Mouse (Mus musculus) hindbrain, embryonic 10.5 days (tissue): Measurements from ENCODE around the gene Tab1. TPM values are rescaled to one million over a fixed set of nuclear protein-coding genes. Genes with fewer than 3 reads are reported as not detected.

Experiments
- DNase-seq: peaks from one replicate; pipeline ENCODE4 v3.0.0-alpha.2; 2017; ENCODE audit warnings: low spot score
- H3K27ac ChIP-seq: fragments of 300-500 bp; sonication (generic); 2 replicates; pipeline ENCODE4 v1.5.1; 2016; ENCODE audit warnings: mild to moderate bottlenecking, moderate library complexity
- H3K27me3 ChIP-seq: fragments of 300-500 bp; sonication (generic); 2 replicates; pipeline ENCODE4 v1.6.1; 2016; ENCODE audit warnings: mild to moderate bottlenecking; ENCODE audit not compliant: poor library complexity, insufficient read depth, severe bottlenecking
- H3K36me3 ChIP-seq: fragments of 300-500 bp; sonication (generic); 2 replicates; pipeline ENCODE4 v1.6.1; 2016; ENCODE audit warnings: mild to moderate bottlenecking, moderate library complexity
- H3K4me1 ChIP-seq: fragments of 300-500 bp; sonication (generic); replicated peaks from 2 replicates; pipeline ENCODE4 v1.6.1; 2016; ENCODE audit warnings: mild to moderate bottlenecking
- H3K4me3 ChIP-seq: fragments of 300-500 bp; sonication (generic); 2 replicates; pipeline ENCODE4 v1.5.1; 2016; ENCODE audit warnings: mild to moderate bottlenecking, moderate library complexity
- H3K9me3 ChIP-seq: fragments of 300-500 bp; sonication (generic); 2 replicates; pipeline ENCODE4 v1.6.1; 2016; ENCODE audit warnings: mild to moderate bottlenecking, moderate library complexity
- WGBS: fragments of 180-500 bp; shearing (Covaris S2); methylation state at CpG from one replicate; pipeline ENCODE4 v1.1.7; 2016; 5-methylcytosine and 5-hydroxymethylcytosine counted together
- polyA plus RNA-seq: library from polyadenylated mRNA; unstranded; fragments of >200 nt; fragmentation: Nextera tagmentation; extraction: Ambion mirVana; gene quantifications from 2 replicates; pipeline ENCODE4 v1.2.1, GENCODE M21; 2016

Gene Tab1
- polyA plus RNA-seq, 1 experiment from 2014 or later, result 42.8 TPM

DNA sequence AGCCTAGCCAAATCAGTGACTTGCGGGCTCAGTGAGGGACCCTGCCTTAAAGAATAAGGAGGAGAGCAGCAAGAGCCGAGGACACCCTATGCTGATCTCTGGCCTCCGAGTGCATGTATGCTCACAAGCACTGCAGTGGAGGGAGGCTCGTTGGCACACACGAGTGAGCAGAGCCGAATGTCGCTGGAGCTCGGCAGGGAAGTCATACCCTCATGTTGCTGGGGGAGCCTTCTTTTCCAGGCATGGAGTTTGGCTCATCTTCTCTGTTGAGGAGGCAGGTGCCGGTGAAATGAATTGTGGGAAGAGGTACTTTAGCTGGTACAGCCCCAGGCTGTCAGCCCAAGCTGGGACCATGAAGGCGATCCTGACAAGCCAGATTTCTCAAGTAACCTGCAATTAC, 36.5 kb upstream of the Tab1 start:
- H3K4me1 ChIP-seq, result peaks cover 48% of the 10 kb centered on the region
- H3K9me3 ChIP-seq, result no peaks in the 10 kb centered on the region
- H3K36me3 ChIP-seq, result no peaks in the 10 kb centered on the region
- WGBS, result 67% methylated on average over 10 of the region's 10 CpGs
- DNase-seq, result no peak
- H3K27me3 ChIP-seq, result peaks cover 71% of the 10 kb centered on the region
- no peak overlapping the region for H3K27ac ChIP-seq
- no peak overlapping the region for H3K4me3 ChIP-seq

DNA sequence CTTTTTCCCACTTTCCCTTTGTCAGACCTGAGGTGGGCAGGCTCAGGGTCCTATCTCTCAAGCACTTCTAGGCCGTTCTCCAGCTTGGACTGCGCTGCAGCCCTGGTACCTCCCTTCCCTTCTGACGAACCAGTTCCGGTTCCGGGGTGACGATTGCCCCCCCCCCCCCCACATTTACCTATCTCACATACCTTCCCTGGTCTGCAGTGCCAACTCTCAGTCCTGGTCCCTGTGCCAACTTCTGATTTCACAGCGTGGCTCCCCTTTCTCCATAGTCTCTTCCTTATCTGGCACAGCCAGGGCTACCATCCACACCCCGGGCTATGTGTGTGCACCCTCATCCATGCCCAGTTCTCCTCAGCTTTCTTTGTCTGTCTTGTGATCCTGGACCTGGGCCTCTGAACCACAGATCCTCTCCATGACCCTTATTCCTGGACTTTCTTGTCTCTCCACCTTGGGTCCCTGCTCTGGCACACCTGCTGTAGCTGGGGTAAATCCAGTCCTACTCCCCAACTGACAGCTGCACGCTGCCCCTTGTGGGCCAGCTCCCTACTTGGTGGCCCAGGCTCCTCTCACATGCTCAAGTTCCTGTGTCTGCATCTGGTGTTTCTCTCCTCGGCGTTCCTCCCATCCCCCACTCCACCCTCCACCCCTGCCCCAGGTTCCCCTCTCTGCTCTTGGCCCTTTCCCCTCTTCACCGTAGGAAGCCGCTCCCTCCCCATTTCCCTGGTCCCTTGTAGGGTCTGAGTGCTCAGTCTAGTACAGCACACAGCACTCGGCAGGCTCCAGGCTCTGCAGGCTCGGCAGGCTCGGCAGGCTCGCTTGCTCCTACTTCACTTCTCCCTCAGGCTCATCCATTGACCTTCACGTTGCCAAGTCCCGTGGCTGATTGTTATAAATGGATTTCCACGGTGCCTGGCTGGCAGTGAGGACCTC, 35.7 kb upstream of the Tab1 start:
- H3K36me3 ChIP-seq, result no peaks in the 10 kb centered on the region
- H3K4me3 ChIP-seq, result peak overlapping the region; percentile 24; the same call in 1 of the 2 replicates
- peaks cover 63% of the 10 kb centered on the region for H3K27me3 ChIP-seq

DNA sequence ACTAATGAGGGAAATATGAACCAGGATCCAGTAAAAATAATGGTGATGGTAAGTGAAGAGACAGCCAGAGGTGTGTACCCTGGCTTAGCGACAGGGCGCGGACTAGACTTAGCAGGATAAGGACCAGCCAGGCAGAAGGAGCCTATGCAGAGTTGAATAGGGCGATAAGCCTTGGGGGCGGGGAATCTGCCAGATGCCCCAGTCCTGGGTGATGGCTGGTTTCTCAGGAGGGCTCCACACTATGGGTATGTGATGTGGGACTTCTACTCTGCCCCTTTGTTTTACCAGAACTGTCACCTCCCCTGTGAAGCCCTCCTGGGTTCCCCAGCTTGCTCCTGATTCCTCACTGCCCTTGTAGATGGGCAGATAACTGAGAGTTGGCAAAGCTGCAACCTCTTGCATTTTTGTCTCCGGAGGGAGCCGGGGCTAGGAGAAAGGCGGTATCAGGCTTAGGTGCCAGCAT, 34.9 kb upstream of the Tab1 start:
- H3K9me3 ChIP-seq, result no peaks in the 10 kb centered on the region
- no peak for DNase-seq
- WGBS, result 31% methylated on average over 8 of the region's 8 CpGs
- H3K36me3 ChIP-seq, result no peaks in the 10 kb centered on the region
- peaks cover 55% of the 10 kb centered on the region for H3K27me3 ChIP-seq
- H3K27ac ChIP-seq, result no peak overlapping the region
- H3K4me1 ChIP-seq, result peaks cover 33% of the 10 kb centered on the region
- no peak overlapping the region for H3K4me3 ChIP-seq

More for the DNA sequence above, 35.7 kb upstream of the Tab1 start:
- no peaks in the 10 kb centered on the region for H3K9me3 ChIP-seq
- peaks cover 40% of the 10 kb centered on the region for H3K4me1 ChIP-seq
- whole genome bisulfite sequencing, result 25% methylated on average over 20 of the region's 20 CpGs
- H3K27ac ChIP-seq, result peak overlapping the region; percentile 62
- DNase-seq, result peak; percentile 61

DNA sequence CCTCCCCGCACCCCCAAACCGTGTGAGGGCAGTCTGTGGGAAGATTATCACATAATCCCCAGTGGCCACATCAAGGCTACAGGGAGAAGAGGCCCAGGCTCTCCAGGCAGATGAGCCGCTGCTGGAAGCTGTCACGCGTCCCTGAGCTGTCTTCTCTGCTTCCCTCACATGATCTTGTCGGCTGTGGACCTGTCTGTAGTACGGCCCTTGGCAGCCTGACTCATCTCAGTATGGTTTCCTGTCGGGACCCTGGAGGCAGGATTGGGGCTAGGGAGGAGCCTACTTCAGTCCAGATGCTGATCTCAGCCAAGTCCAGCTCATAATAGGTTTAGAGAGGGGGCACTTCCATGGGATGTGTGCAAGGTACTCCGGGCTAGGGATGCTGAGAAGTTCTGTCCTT, 34.1 kb upstream of the Tab1 start:
- Histone ChIP-seq H3K4me3 (no peak overlapping the region), H3K36me3 (no peaks in the 10 kb centered on the region), H3K27ac (0 out of 2 replicates have a peak overlapping the region, but pooled peaks have one; percentile 14), H3K9me3 (no peaks in the 10 kb centered on the region), H3K27me3 (peaks cover 47% of the 10 kb centered on the region), H3K4me1 (peaks cover 33% of the 10 kb centered on the region)
- 57% methylated on average over 9 of the region's 9 CpGs for WGBS
- DNase-seq, result no peak

DNA sequence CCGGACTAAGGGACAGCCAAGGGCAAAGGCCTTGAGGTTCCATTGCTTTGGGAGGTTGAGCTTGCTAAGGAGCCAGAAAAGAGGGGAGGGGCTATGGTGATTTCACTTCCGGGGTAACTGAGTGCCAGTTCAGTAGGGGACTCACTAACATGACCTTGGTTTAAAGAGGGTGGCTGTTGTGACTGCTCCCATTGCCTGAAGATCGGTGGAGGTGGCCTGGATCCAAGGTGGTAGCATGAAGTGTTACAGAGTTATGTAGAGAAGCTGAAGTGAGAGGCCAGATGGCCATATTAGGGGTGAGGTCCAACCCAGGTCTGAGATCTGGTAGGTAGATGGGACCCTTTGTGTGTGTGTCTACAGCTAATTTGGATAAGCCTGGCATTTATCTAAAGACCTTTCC, 33.5 kb upstream of the Tab1 start:
- Histone ChIP-seq H3K4me3 (no peak overlapping the region), H3K27me3 (peaks cover 42% of the 10 kb centered on the region)

DNA sequence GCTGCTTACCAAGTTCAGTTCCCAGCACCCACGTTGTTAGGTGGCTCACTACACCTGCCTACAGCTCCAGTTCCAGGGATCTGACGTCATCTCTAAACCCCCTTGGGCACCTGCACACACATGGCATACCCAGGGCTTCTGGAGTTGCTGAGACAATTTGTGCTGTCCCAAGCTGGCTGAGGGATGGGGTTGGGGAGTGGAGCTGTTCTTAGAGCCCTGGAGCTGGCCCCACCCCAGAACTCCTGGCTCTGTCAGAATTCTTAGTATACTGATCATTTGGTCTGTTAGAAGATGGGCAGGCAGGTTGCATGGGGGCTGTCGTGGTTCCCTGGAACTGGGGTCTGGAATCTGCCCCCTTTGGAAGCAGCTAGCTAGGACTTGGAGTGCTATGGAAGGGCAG, 32.7 kb upstream of the Tab1 start:
- H3K4me1 ChIP-seq, result peaks cover 33% of the 10 kb centered on the region
- H3K27ac ChIP-seq, result no peak overlapping the region
- H3K36me3 ChIP-seq, result no peaks in the 10 kb centered on the region
- no peaks in the 10 kb centered on the region for H3K9me3 ChIP-seq
- WGBS, result 86% methylated on average over 3 of the region's 3 CpGs
- peaks cover 42% of the 10 kb centered on the region for H3K27me3 ChIP-seq
- no peak overlapping the region for H3K4me3 ChIP-seq
- no peak for DNase-seq

More for the DNA sequence above, 33.5 kb upstream of the Tab1 start:
- 78% methylated on average over 3 of the region's 3 CpGs for WGBS
- Histone ChIP-seq H3K9me3 (no peaks in the 10 kb centered on the region), H3K36me3 (no peaks in the 10 kb centered on the region), H3K4me1 (peaks cover 33% of the 10 kb centered on the region), H3K27ac (no peak overlapping the region)
- no peak for DNase-seq

DNA sequence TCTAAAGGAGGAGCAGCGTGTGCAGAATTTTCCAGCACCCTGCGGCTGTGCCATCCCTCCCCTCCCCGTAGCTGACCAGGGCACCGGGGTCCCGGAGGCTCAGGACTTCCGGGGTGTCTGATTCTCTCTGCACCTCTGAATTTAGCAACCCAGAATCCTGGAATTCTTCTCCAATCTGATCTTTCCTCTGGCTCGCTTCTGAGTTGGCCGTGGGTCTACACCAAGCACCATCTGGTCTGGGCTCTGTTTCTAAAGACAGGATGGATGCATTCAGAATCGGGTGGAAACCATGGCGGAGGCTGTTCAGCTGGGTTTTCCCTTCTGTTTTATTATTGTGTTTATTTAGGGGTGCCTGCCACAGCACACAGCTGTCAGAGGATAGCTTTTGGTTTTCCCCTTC, 32.1 kb upstream of the Tab1 start:
- WGBS, result 90% methylated on average over 10 of the region's 10 CpGs
- no peaks in the 10 kb centered on the region for H3K9me3 ChIP-seq
- no peak for DNase-seq
- H3K4me3 ChIP-seq, result no peak overlapping the region
- H3K4me1 ChIP-seq, result peaks cover 33% of the 10 kb centered on the region
- no peaks in the 10 kb centered on the region for H3K36me3 ChIP-seq
- H3K27me3 ChIP-seq, result peaks cover 37% of the 10 kb centered on the region
- H3K27ac ChIP-seq, result no peak overlapping the region

DNA sequence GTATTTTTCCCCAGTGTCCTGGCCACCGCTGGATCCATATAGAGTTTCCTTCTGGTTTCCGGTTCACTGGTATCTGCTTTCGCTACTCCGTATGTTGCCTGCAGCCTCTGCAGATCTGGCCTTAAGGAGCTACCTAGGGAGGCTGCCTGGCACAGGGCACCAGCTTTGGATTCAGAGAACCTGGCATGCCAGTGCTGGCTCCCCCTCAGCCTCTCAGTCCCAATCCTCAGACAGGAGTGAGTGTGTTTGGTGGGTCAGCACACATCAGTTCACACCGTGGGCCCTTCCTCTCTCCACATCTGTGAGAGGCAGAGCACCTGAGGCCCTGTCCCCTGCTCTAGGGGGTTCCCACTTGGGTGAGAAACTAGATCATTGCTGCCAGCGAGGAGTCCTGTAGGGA, 31.4 kb upstream of the Tab1 start:
- no peaks in the 10 kb centered on the region for H3K9me3 ChIP-seq
- WGBS, result 77% methylated on average over 6 of the region's 6 CpGs
- DNase-seq, result no peak

DNA sequence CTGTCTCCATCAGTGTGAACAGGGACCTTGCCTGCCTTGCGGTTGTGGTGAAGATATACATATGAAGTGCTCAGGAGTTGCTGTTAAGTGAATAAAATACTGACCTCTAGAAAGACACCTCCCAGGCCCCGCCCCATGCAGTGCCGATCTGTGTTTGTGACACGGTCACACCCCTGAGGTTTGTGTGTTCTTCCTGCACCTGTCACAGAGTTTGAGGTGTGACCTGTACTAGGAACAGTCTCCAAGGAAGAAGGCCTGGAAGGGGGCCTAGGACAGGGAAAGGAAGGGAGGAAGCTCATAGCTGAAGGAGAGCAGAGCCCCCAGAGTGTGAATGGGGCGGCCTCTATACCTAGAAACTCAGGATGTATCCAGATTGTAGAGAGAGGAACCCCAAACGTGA, 30.4 kb upstream of the Tab1 start:
- DNase-seq, result no peak
- Histone ChIP-seq H3K36me3 (no peaks in the 10 kb centered on the region), H3K4me3 (no peak overlapping the region), H3K27me3 (peaks cover 20% of the 10 kb centered on the region), H3K4me1 (peaks cover 18% of the 10 kb centered on the region), H3K27ac (no peak overlapping the region), H3K9me3 (no peaks in the 10 kb centered on the region)
- WGBS, result 85% methylated on average over 6 of the region's 6 CpGs

More for the DNA sequence above, 31.4 kb upstream of the Tab1 start:
- peaks cover 30% of the 10 kb centered on the region for H3K27me3 ChIP-seq
- H3K4me3 ChIP-seq, result no peak overlapping the region
- no peaks in the 10 kb centered on the region for H3K36me3 ChIP-seq
- no peak overlapping the region for H3K27ac ChIP-seq
- peaks cover 28% of the 10 kb centered on the region for H3K4me1 ChIP-seq

- Histone ChIP-seq H3K9me3 (no peaks in the 10 kb centered on the region), H3K27ac (no peak overlapping the region), H3K27me3 (no peaks in the 10 kb centered on the region), H3K36me3 (no peaks in the 10 kb centered on the region), H3K4me1 (no peaks in the 10 kb centered on the region), H3K4me3 (no peak overlapping the region)
- DNase-seq, result no peak
- 77% methylated on average over 12 of the region's 12 CpGs for WGBS
Observed at GRCm38 (mm10) chr15:80105490-80106410, 27.2 kb upstream of the Tab1 start.

DNA sequence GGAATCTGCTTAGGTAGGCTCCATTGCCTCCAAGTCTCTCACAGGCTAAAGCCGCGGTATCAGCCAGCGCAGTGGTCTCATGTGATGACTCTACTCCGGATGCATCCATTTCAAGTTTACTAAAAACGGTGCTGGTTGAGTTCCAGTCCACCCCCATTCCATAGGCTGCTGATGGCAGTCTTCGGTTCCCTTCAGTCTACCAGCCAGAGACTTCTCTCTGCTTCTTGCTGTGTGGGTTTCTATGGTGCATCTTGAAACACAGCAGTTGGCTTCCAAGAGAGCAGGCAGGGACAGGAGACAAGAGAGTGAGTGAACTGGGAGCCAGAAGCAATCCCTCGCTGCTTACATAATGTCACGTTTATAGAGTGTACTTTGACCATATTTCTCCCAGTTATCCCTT, 25.8 kb upstream of the Tab1 start:
- H3K9me3 ChIP-seq, result no peaks in the 10 kb centered on the region
- no peaks in the 10 kb centered on the region for H3K27me3 ChIP-seq
- H3K36me3 ChIP-seq, result no peaks in the 10 kb centered on the region
- no peak for DNase-seq
- no peak overlapping the region for H3K4me3 ChIP-seq
- H3K27ac ChIP-seq, result no peak overlapping the region
- WGBS, result 98% methylated on average over 8 of the region's 8 CpGs
- no peaks in the 10 kb centered on the region; the same call in 1 of the 2 replicates for H3K4me1 ChIP-seq

DNA sequence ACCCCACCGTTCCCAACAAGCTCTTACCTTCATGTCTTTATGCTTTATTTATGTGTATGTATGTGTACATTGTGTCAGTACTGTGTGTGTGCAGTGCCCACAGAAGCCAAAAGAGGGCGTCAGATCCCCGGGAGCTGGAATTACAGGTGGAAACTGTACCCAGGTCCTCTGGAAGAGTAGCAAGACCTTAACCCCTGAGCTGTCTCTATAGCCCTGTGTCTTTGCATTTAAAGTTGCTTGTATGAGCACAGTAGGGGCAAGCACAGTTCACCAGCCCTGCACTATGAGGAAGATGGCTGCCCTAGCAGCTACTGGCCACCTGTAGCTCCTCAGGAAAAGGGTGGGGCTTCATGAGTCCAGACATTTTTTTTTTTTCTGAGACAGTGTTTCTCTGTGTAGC, 25.4 kb upstream of the Tab1 start:
- no peaks in the 10 kb centered on the region for H3K27me3 ChIP-seq
- H3K27ac ChIP-seq, result no peak overlapping the region
- no peaks in the 10 kb centered on the region for H3K36me3 ChIP-seq
- no peak overlapping the region for H3K4me3 ChIP-seq
- no peaks in the 10 kb centered on the region for H3K9me3 ChIP-seq
- no peak for DNase-seq
- H3K4me1 ChIP-seq, result no peaks in the 10 kb centered on the region; the same call in 1 of the 2 replicates
- 91% methylated on average over 3 of the region's 3 CpGs for WGBS
